Comparison of ENCODE assay signal across 21 mouse cellular contexts in genomic region chr6:95021724-95022123, GRCm38 (mm10).
A peak's percentile ranks its signal among the peaks of the same experiment; 100 is the strongest.
DNase-seq lines count a peak whose midpoint lies in the region; ATAC-seq lines count a peak whose summit lies in the region.
"Had no signal": no experiment of that assay in that cellular context is flagged by ENCODE, and none has a peak within 500 bp of the region (broad histone marks: within the 10 kb centered on the region; RNA-seq: fewer than 3 reads in every experiment).

No protein-coding gene starts in this region.

- no peak overlapping the region for H3K4me2 ChIP-seq in embryonic facial prominence, embryonic 11.5 days (ENCODE audit: low read depth, low read length)
- H3K4me2 ChIP-seq in midbrain, embryonic 14.5 days (ENCODE audit: low read length): no peak overlapping the region
- H3K4me2 ChIP-seq: embryonic facial prominence, embryonic 15.5 days; heart, embryonic 13.5 days; hindbrain, embryonic 14.5 days had no signal

- no peaks in the 10 kb centered on the region for H3K4me1 ChIP-seq in embryonic facial prominence, embryonic 11.5 days (ENCODE audit: control insufficient read depth, insufficient read depth, low read length)
- H3K4me1 ChIP-seq in embryonic facial prominence, embryonic 10.5 days: peaks cover 22% of the 10 kb centered on the region
- H3K4me1 ChIP-seq in midbrain, embryonic 14.5 days (ENCODE audit: control insufficient read depth, insufficient read depth, low read length): peaks cover 3% of the 10 kb centered on the region; the same call in 1 of the 2 replicates
- H3K4me1 ChIP-seq in midbrain, embryonic 10.5 days: peaks cover 26% of the 10 kb centered on the region
- H3K4me1 ChIP-seq: heart, embryonic 13.5 days had no signal

- H3K4me3 ChIP-seq in embryonic facial prominence, embryonic 11.5 days (ENCODE audit: low read depth, low read length): no peak overlapping the region
- no peak overlapping the region for H3K4me3 ChIP-seq in embryonic facial prominence, embryonic 10.5 days
- no peak overlapping the region for H3K4me3 ChIP-seq in midbrain, embryonic 14.5 days (replicated peaks; ENCODE audit: low read depth, low read length)
- H3K4me3 ChIP-seq in midbrain, embryonic 10.5 days: no peak overlapping the region
- H3K4me3 ChIP-seq: embryonic facial prominence, embryonic 15.5 days; erythroblast, embryonic 14.5 days; forebrain, embryonic 10.5 days; heart, embryonic 13.5 days had no signal

- H3K27ac ChIP-seq in embryonic facial prominence, embryonic 11.5 days (replicated peaks; ENCODE audit: low read depth, low read length): no peak overlapping the region
- H3K27ac ChIP-seq in embryonic facial prominence, embryonic 10.5 days (replicated peaks): no peak overlapping the region
- H3K27ac ChIP-seq in midbrain, embryonic 14.5 days (replicated peaks; ENCODE audit: low read depth, low read length): peak overlapping the region; percentile 41; the same call in 1 of the 2 replicates
- no peak overlapping the region for H3K27ac ChIP-seq in midbrain, embryonic 10.5 days (replicated peaks)
- H3K27ac ChIP-seq: embryonic facial prominence, embryonic 15.5 days; forebrain, embryonic 10.5 days; heart, embryonic 13.5 days; hindbrain, embryonic 14.5 days had no signal

- no peak for ATAC-seq in embryonic facial prominence, embryonic 11.5 days (replicated peaks; ENCODE audit: insufficient number of reproducible peaks, low FRiP score, low TSS enrichment, low read depth)
- ATAC-seq in midbrain, embryonic 14.5 days (ENCODE audit: low FRiP score, low TSS enrichment): no peak
- no peak for ATAC-seq in megakaryocyte, adult 5-6 weeks (ENCODE audit: poor library complexity, severe bottlenecking)
- ATAC-seq: forebrain, embryonic 16.5 days; intestine, embryonic 16.5 days had no signal

- WGBS in embryonic facial prominence, embryonic 11.5 days: 28% methylated on average over 7 of the region's 7 CpGs
- 37% methylated on average over 7 of the region's 7 CpGs for WGBS in embryonic facial prominence, embryonic 10.5 days
- WGBS in midbrain, embryonic 14.5 days: 18% methylated on average over 7 of the region's 7 CpGs
- 50% methylated on average over 7 of the region's 7 CpGs for WGBS in midbrain, embryonic 10.5 days

- no peak overlapping the region for H3K9ac ChIP-seq in embryonic facial prominence, embryonic 11.5 days (replicated peaks; ENCODE audit: low read length)
- no peak overlapping the region for H3K9ac ChIP-seq in midbrain, embryonic 14.5 days (replicated peaks; ENCODE audit: low read length)
- H3K9ac ChIP-seq: embryonic facial prominence, embryonic 15.5 days; heart, embryonic 13.5 days; hindbrain, embryonic 14.5 days had no signal

- no peaks in the 10 kb centered on the region for H3K36me3 ChIP-seq in embryonic facial prominence, embryonic 11.5 days (replicated peaks; ENCODE audit: control insufficient read depth, insufficient read depth, low read depth, low read length)
- no peaks in the 10 kb centered on the region for H3K36me3 ChIP-seq in embryonic facial prominence, embryonic 10.5 days (replicated peaks)
- no peaks in the 10 kb centered on the region for H3K36me3 ChIP-seq in midbrain, embryonic 14.5 days (ENCODE audit: control insufficient read depth, insufficient read depth, low read length)
- H3K36me3 ChIP-seq in midbrain, embryonic 10.5 days: no peaks in the 10 kb centered on the region
- H3K36me3 ChIP-seq: embryonic facial prominence, embryonic 15.5 days; forebrain, embryonic 10.5 days; heart, embryonic 13.5 days had no signal

- DNase-seq in embryonic facial prominence, embryonic 11.5 days (ENCODE audit: low spot score): peak; percentile 63
- DNase-seq in embryonic facial prominence, embryonic 10.5 days (ENCODE audit: low spot score): no peak
- peak; percentile 30 for DNase-seq in midbrain, embryonic 14.5 days
- DNase-seq in midbrain, embryonic 10.5 days (ENCODE audit: low spot score): no peak
- peak; percentile 39 for DNase-seq in embryo, embryonic 10.5 days (ENCODE audit: low spot score)
- DNase-seq in forelimb bud, embryonic 11.5 days (ENCODE audit: low read depth, low spot score): peak; percentile 52
- DNase-seq in liver: no peak
- DNase-seq: adrenal gland, postnatal 10 days; cerebellum, adult 11-12 months; cerebellum, adult 9-11 months; gastrocnemius, postnatal 14 days; heart, postnatal 36 days; kidney, adult 2 months had no signal

- no peaks in the 10 kb centered on the region for H3K27me3 ChIP-seq in embryonic facial prominence, embryonic 11.5 days (ENCODE audit: control insufficient read depth, insufficient read depth, low read length)
- no peaks in the 10 kb centered on the region for H3K27me3 ChIP-seq in embryonic facial prominence, embryonic 10.5 days (replicated peaks; ENCODE audit: low read depth, poor library complexity, severe bottlenecking)
- H3K27me3 ChIP-seq in midbrain, embryonic 14.5 days (ENCODE audit: control insufficient read depth, insufficient read depth, low read length): no peaks in the 10 kb centered on the region
- H3K27me3 ChIP-seq in midbrain, embryonic 10.5 days (ENCODE audit: low read depth, poor library complexity, severe bottlenecking): no peaks in the 10 kb centered on the region
- H3K27me3 ChIP-seq: embryonic facial prominence, embryonic 15.5 days; heart, embryonic 13.5 days had no signal

- no peaks in the 10 kb centered on the region for H3K9me3 ChIP-seq in embryonic facial prominence, embryonic 11.5 days (replicated peaks; ENCODE audit: control insufficient read depth, low read length)
- H3K9me3 ChIP-seq in embryonic facial prominence, embryonic 10.5 days: no peaks in the 10 kb centered on the region
- H3K9me3 ChIP-seq in midbrain, embryonic 14.5 days (ENCODE audit: control insufficient read depth, low read length): no peaks in the 10 kb centered on the region
- no peaks in the 10 kb centered on the region for H3K9me3 ChIP-seq in midbrain, embryonic 10.5 days (replicated peaks)
- H3K9me3 ChIP-seq: embryonic facial prominence, embryonic 15.5 days; forebrain, embryonic 10.5 days; heart, embryonic 13.5 days had no signal

Comparison
In these comparisons a context has a peak if more than half of its experiments do, and no peak if none do; other contexts are left out.
1. DNase-seq: peak in embryonic facial prominence, embryonic 11.5 days (single experiment), midbrain, embryonic 14.5 days (single experiment), embryo, embryonic 10.5 days (single experiment) and forelimb bud, embryonic 11.5 days (single experiment); none in embryonic facial prominence, embryonic 10.5 days (single experiment), midbrain, embryonic 10.5 days (single experiment) and liver (single experiment).